Mouse (Mus musculus): ENCODE data around the gene Gm5105. TPM values are rescaled to one million over a fixed set of nuclear protein-coding genes. Genes with fewer than 3 reads are reported as not detected.

Gene Gm5105
- polyA plus RNA-seq, 1 experiment, result not detected

- H3K4me1 ChIP-seq (ENCODE audit: control insufficient read depth, insufficient read depth, low read length), result no peaks in the 10 kb centered on the region
- H3K9ac ChIP-seq (ENCODE audit: low read depth, poor library complexity, severe bottlenecking), result no peak overlapping the region
- no peak overlapping the region for H3K4me3 ChIP-seq (ENCODE audit: low read depth, low read length)
- no peaks in the 10 kb centered on the region for H3K36me3 ChIP-seq (ENCODE audit: control insufficient read depth, insufficient read depth, low read length, poor library complexity, severe bottlenecking)
- H3K9me3 ChIP-seq (replicated peaks; ENCODE audit: control insufficient read depth, insufficient read depth, low read length, poor library complexity, severe bottlenecking), result no peaks in the 10 kb centered on the region
- H3K27me3 ChIP-seq (ENCODE audit: control insufficient read depth, insufficient read depth, low read length, poor library complexity, severe bottlenecking), result no peaks in the 10 kb centered on the region
- TF ChIP-seq CTCF (IDR thresholded peaks at IDR 0.05; ENCODE audit: low read depth, low read length) (no peak), POLR2A (IDR thresholded peaks at IDR 0.05; ENCODE audit: insufficient read depth, low read length) (no peak), EP300 (IDR thresholded peaks at IDR 0.05; ENCODE audit: insufficient read depth, low read depth, low read length) (no peak)
- H3K27ac ChIP-seq (ENCODE audit: insufficient read depth, low read length), result no peak overlapping the region
Observed at GRCm38 (mm10) chr3:138071476-138072073, 4.4 kb upstream of the Gm5105 start.

GRCm38 (mm10) chr3:138071004-138071403 lies 3.8 kb upstream of the Gm5105 start:
- Histone ChIP-seq H3K4me3 (ENCODE audit: low read depth, low read length) (no peak overlapping the region), H3K9me3 (replicated peaks; ENCODE audit: control insufficient read depth, insufficient read depth, low read length, poor library complexity, severe bottlenecking) (no peaks in the 10 kb centered on the region), H3K27ac (ENCODE audit: insufficient read depth, low read length) (no peak overlapping the region), H3K9ac (ENCODE audit: low read depth, poor library complexity, severe bottlenecking) (no peak overlapping the region), H3K4me1 (ENCODE audit: control insufficient read depth, insufficient read depth, low read length) (no peaks in the 10 kb centered on the region), H3K36me3 (ENCODE audit: control insufficient read depth, insufficient read depth, low read length, poor library complexity, severe bottlenecking) (no peaks in the 10 kb centered on the region), H3K27me3 (ENCODE audit: control insufficient read depth, insufficient read depth, low read length, poor library complexity, severe bottlenecking) (no peaks in the 10 kb centered on the region)
- TF ChIP-seq CTCF (IDR thresholded peaks at IDR 0.05; ENCODE audit: low read depth, low read length), result no peak
- TF ChIP-seq POLR2A (IDR thresholded peaks at IDR 0.05; ENCODE audit: insufficient read depth, low read length), result no peak
- TF ChIP-seq EP300 (IDR thresholded peaks at IDR 0.05; ENCODE audit: insufficient read depth, low read depth, low read length), result no peak

- Histone ChIP-seq H3K4me3 (ENCODE audit: low read depth, low read length) (no peak overlapping the region), H3K9ac (ENCODE audit: low read depth, poor library complexity, severe bottlenecking) (no peak overlapping the region), H3K27ac (ENCODE audit: insufficient read depth, low read length) (no peak overlapping the region), H3K4me1 (ENCODE audit: control insufficient read depth, insufficient read depth, low read length) (no peaks in the 10 kb centered on the region), H3K27me3 (ENCODE audit: control insufficient read depth, insufficient read depth, low read length, poor library complexity, severe bottlenecking) (no peaks in the 10 kb centered on the region), H3K36me3 (ENCODE audit: control insufficient read depth, insufficient read depth, low read length, poor library complexity, severe bottlenecking) (no peaks in the 10 kb centered on the region), H3K9me3 (replicated peaks; ENCODE audit: control insufficient read depth, insufficient read depth, low read length, poor library complexity, severe bottlenecking) (no peaks in the 10 kb centered on the region)
- TF ChIP-seq CTCF (IDR thresholded peaks at IDR 0.05; ENCODE audit: low read depth, low read length) (no peak), POLR2A (IDR thresholded peaks at IDR 0.05; ENCODE audit: insufficient read depth, low read length) (no peak), EP300 (IDR thresholded peaks at IDR 0.05; ENCODE audit: insufficient read depth, low read depth, low read length) (no peak)
Observed at GRCm38 (mm10) chr3:138069756-138070511, 2.7 kb upstream of the Gm5105 start.

- Histone ChIP-seq H3K4me1 (ENCODE audit: control insufficient read depth, insufficient read depth, low read length) (no peaks in the 10 kb centered on the region), H3K36me3 (ENCODE audit: control insufficient read depth, insufficient read depth, low read length, poor library complexity, severe bottlenecking) (no peaks in the 10 kb centered on the region), H3K4me3 (ENCODE audit: low read depth, low read length) (no peak overlapping the region), H3K9ac (ENCODE audit: low read depth, poor library complexity, severe bottlenecking) (no peak overlapping the region), H3K27me3 (ENCODE audit: control insufficient read depth, insufficient read depth, low read length, poor library complexity, severe bottlenecking) (no peaks in the 10 kb centered on the region), H3K9me3 (replicated peaks; ENCODE audit: control insufficient read depth, insufficient read depth, low read length, poor library complexity, severe bottlenecking) (no peaks in the 10 kb centered on the region), H3K27ac (ENCODE audit: insufficient read depth, low read length) (no peak overlapping the region)
- TF ChIP-seq CTCF (IDR thresholded peaks at IDR 0.05; ENCODE audit: low read depth, low read length) (no peak), POLR2A (IDR thresholded peaks at IDR 0.05; ENCODE audit: insufficient read depth, low read length) (no peak), EP300 (IDR thresholded peaks at IDR 0.05; ENCODE audit: insufficient read depth, low read depth, low read length) (no peak)
Observed at GRCm38 (mm10) chr3:138068103-138068502, 915 bp upstream of the Gm5105 start.

GRCm38 (mm10) chr3:138066348-138066856 lies 786 bp downstream of the Gm5105 start:
- H3K4me3 ChIP-seq (ENCODE audit: low read depth, low read length), result no peak overlapping the region
- TF ChIP-seq EP300 (IDR thresholded peaks at IDR 0.05; ENCODE audit: insufficient read depth, low read depth, low read length) (no peak), CTCF (IDR thresholded peaks at IDR 0.05; ENCODE audit: low read depth, low read length) (no peak), POLR2A (IDR thresholded peaks at IDR 0.05; ENCODE audit: insufficient read depth, low read length) (no peak)
- no peaks in the 10 kb centered on the region for H3K9me3 ChIP-seq (replicated peaks; ENCODE audit: control insufficient read depth, insufficient read depth, low read length, poor library complexity, severe bottlenecking)
- H3K36me3 ChIP-seq (ENCODE audit: control insufficient read depth, insufficient read depth, low read length, poor library complexity, severe bottlenecking), result no peaks in the 10 kb centered on the region
- no peak overlapping the region for H3K9ac ChIP-seq (ENCODE audit: low read depth, poor library complexity, severe bottlenecking)
- H3K27ac ChIP-seq (ENCODE audit: insufficient read depth, low read length), result no peak overlapping the region
- H3K4me1 ChIP-seq (ENCODE audit: control insufficient read depth, insufficient read depth, low read length), result no peaks in the 10 kb centered on the region
- no peaks in the 10 kb centered on the region for H3K27me3 ChIP-seq (ENCODE audit: control insufficient read depth, insufficient read depth, low read length, poor library complexity, severe bottlenecking)

GRCm38 (mm10) chr3:138065930-138066329 lies 1.3 kb downstream of the Gm5105 start:
- H3K27ac ChIP-seq (ENCODE audit: insufficient read depth, low read length), result no peak overlapping the region
- H3K36me3 ChIP-seq (ENCODE audit: control insufficient read depth, insufficient read depth, low read length, poor library complexity, severe bottlenecking), result no peaks in the 10 kb centered on the region
- no peaks in the 10 kb centered on the region for H3K9me3 ChIP-seq (replicated peaks; ENCODE audit: control insufficient read depth, insufficient read depth, low read length, poor library complexity, severe bottlenecking)
- H3K9ac ChIP-seq (ENCODE audit: low read depth, poor library complexity, severe bottlenecking), result no peak overlapping the region
- TF ChIP-seq EP300 (IDR thresholded peaks at IDR 0.05; ENCODE audit: insufficient read depth, low read depth, low read length) (no peak), POLR2A (IDR thresholded peaks at IDR 0.05; ENCODE audit: insufficient read depth, low read length) (no peak), CTCF (IDR thresholded peaks at IDR 0.05; ENCODE audit: low read depth, low read length) (no peak)
- no peaks in the 10 kb centered on the region for H3K4me1 ChIP-seq (ENCODE audit: control insufficient read depth, insufficient read depth, low read length)
- no peaks in the 10 kb centered on the region for H3K27me3 ChIP-seq (ENCODE audit: control insufficient read depth, insufficient read depth, low read length, poor library complexity, severe bottlenecking)
- H3K4me3 ChIP-seq (ENCODE audit: low read depth, low read length), result no peak overlapping the region
